Mouse (Mus musculus) forebrain, embryonic 11.5 days (tissue): ENCODE results near the gene Wipi1. TPM values are rescaled to one million over a fixed set of nuclear protein-coding genes. Genes with fewer than 3 reads are reported as not detected.

Experiments
- ATAC-seq: fragments of 200-750 bp; cut with Nextera tagmentation; replicated peaks from 2 replicates; pipeline ENCODE4 v1.8.0; 2017; ENCODE audit warnings: moderate TSS enrichment; ENCODE audit not compliant: low FRiP score
- DNase-seq: peaks from one replicate; pipeline ENCODE4 v3.0.0-alpha.2; 2017; ENCODE audit warnings: low spot score
- H3K27ac ChIP-seq: fragments of 300-500 bp; sonication (generic); 2 replicates; pipeline ENCODE4 v1.5.1; 2014; ENCODE audit warnings: low read depth, low read length
- H3K27me3 ChIP-seq: fragments of 300-500 bp; sonication (generic); 2 replicates; pipeline ENCODE4 v1.6.1; 2014; ENCODE audit warnings: mild to moderate bottlenecking, low read length, mixed read lengths; ENCODE audit not compliant: control insufficient read depth, insufficient read depth
- H3K36me3 ChIP-seq: fragments of 300-500 bp; sonication (generic); 2 replicates; pipeline ENCODE4 v1.6.1; 2014; ENCODE audit warnings: mild to moderate bottlenecking, low read length, moderate library complexity, mixed read lengths; ENCODE audit not compliant: control insufficient read depth, insufficient read depth
- H3K4me1 ChIP-seq: fragments of 300-500 bp; sonication (generic); replicated peaks from 2 replicates; pipeline ENCODE4 v1.6.1; 2014; ENCODE audit warnings: low read length, mixed read lengths; ENCODE audit not compliant: control insufficient read depth, insufficient read depth
- H3K4me2 ChIP-seq: fragments of 300-500 bp; sonication (generic); 2 replicates; pipeline ENCODE4 v1.6.1; 2014; ENCODE audit warnings: low read depth, mild to moderate bottlenecking, low read length, moderate library complexity, mixed read lengths; ENCODE audit not compliant: severe bottlenecking
- H3K4me3 ChIP-seq: fragments of 300-500 bp; sonication (generic); 2 replicates; pipeline ENCODE4 v1.5.1; 2014; ENCODE audit warnings: low read depth, low read length
- H3K9ac ChIP-seq: fragments of 300-500 bp; sonication (generic); 2 replicates; pipeline ENCODE4 v1.6.1; 2014; ENCODE audit warnings: low read length
- H3K9me3 ChIP-seq: fragments of 300-500 bp; sonication (generic); 2 replicates; pipeline ENCODE4 v1.6.1; 2016; ENCODE audit warnings: low read length, mixed read lengths; ENCODE audit not compliant: control insufficient read depth
- WGBS: fragments of 180-500 bp; shearing (Covaris S2); extraction: QIAGEN DNeasy Blood & Tissue Kit; methylation state at CpG from one replicate; pipeline ENCODE4 v1.1.7; 2014; 5-methylcytosine and 5-hydroxymethylcytosine counted together
- polyA plus RNA-seq: library from polyadenylated mRNA; unstranded; fragments of >200 nt; fragmentation: Nextera tagmentation; extraction: Ambion mirVana; gene quantifications from 2 replicates; pipeline ENCODE4 v1.2.1, GENCODE M21; 2014

The Wipi1 gene
- polyA plus RNA-seq, 1 experiment from 2014 or later: 14.7 TPM

- H3K9ac ChIP-seq: no peak overlapping the region
- no peak overlapping the region for H3K27ac ChIP-seq
- H3K9me3 ChIP-seq: no peaks in the 10 kb centered on the region
- 91% methylated on average over 9 of the region's 9 CpGs for WGBS
- H3K36me3 ChIP-seq: no peaks in the 10 kb centered on the region
- DNase-seq (no peak), ATAC-seq (no peak)
- no peaks in the 10 kb centered on the region for H3K27me3 ChIP-seq
- H3K4me3 ChIP-seq: no peak overlapping the region
- no peaks in the 10 kb centered on the region for H3K4me1 ChIP-seq
- no peak overlapping the region for H3K4me2 ChIP-seq
These were observed 31.8 kb downstream of the Wipi1 start for GRCm38 (mm10) chr11:109579999-109580398.

GRCm38 (mm10) chr11:109578536-109578935 is 33.2 kb downstream of the Wipi1 start:
- H3K4me3 ChIP-seq: no peak overlapping the region
- H3K36me3 ChIP-seq: no peaks in the 10 kb centered on the region
- no peak overlapping the region for H3K9ac ChIP-seq
- no peaks in the 10 kb centered on the region for H3K9me3 ChIP-seq
- DNase-seq: no peak
- no peak overlapping the region for H3K4me2 ChIP-seq
- H3K27ac ChIP-seq: no peak overlapping the region
- no peaks in the 10 kb centered on the region for H3K27me3 ChIP-seq
- H3K4me1 ChIP-seq: no peaks in the 10 kb centered on the region
- ATAC-seq: no peak
- 81% methylated on average over 3 of the region's 3 CpGs for WGBS

GRCm38 (mm10) chr11:109575832-109576231 is 35.9 kb downstream of the Wipi1 start:
- H3K27ac ChIP-seq: no peak overlapping the region
- no peaks in the 10 kb centered on the region for H3K9me3 ChIP-seq
- H3K27me3 ChIP-seq: no peaks in the 10 kb centered on the region
- 87% methylated on average over 6 of the region's 6 CpGs for WGBS
- DNase-seq (no peak), ATAC-seq (no peak)
- no peak overlapping the region for H3K4me2 ChIP-seq
- no peaks in the 10 kb centered on the region for H3K4me1 ChIP-seq
- H3K4me3 ChIP-seq: no peak overlapping the region
- no peaks in the 10 kb centered on the region for H3K36me3 ChIP-seq
- no peak overlapping the region for H3K9ac ChIP-seq

- Histone ChIP-seq H3K9me3 (no peaks in the 10 kb centered on the region), H3K4me1 (no peaks in the 10 kb centered on the region), H3K27me3 (no peaks in the 10 kb centered on the region), H3K4me2 (no peak overlapping the region), H3K4me3 (no peak overlapping the region), H3K36me3 (no peaks in the 10 kb centered on the region), H3K9ac (no peak overlapping the region), H3K27ac (no peak overlapping the region)
- whole genome bisulfite sequencing: 84% methylated on average over 2 of the region's 2 CpGs
- DNase-seq (no peak), ATAC-seq (no peak)
These were observed 37.2 kb downstream of the Wipi1 start for GRCm38 (mm10) chr11:109574604-109575003.

- Histone ChIP-seq H3K4me3 (no peak overlapping the region), H3K4me1 (no peaks in the 10 kb centered on the region), H3K4me2 (no peak overlapping the region), H3K9me3 (no peaks in the 10 kb centered on the region), H3K36me3 (no peaks in the 10 kb centered on the region), H3K27ac (no peak overlapping the region), H3K27me3 (no peaks in the 10 kb centered on the region), H3K9ac (no peak overlapping the region)
- ATAC-seq: no peak
- 86% methylated on average over 11 of the region's 11 CpGs for WGBS
- no peak for DNase-seq
These were observed 39.7 kb downstream of the Wipi1 start for GRCm38 (mm10) chr11:109572051-109572450.

- no peaks in the 10 kb centered on the region for H3K4me1 ChIP-seq
- DNase-seq (no peak), ATAC-seq (no peak)
- H3K9me3 ChIP-seq: no peaks in the 10 kb centered on the region
- no peak overlapping the region for H3K4me2 ChIP-seq
- 83% methylated on average over 7 of the region's 7 CpGs for WGBS
- no peak overlapping the region for H3K4me3 ChIP-seq
- no peak overlapping the region for H3K9ac ChIP-seq
- no peaks in the 10 kb centered on the region for H3K27me3 ChIP-seq
- H3K36me3 ChIP-seq: no peaks in the 10 kb centered on the region
- no peak overlapping the region for H3K27ac ChIP-seq
These were observed 42.0 kb downstream of the Wipi1 start for GRCm38 (mm10) chr11:109569809-109570208.

- ATAC-seq: no peak
- WGBS: 64% methylated on average over 12 of the region's 12 CpGs
- Histone ChIP-seq H3K27me3 (no peaks in the 10 kb centered on the region), H3K36me3 (no peaks in the 10 kb centered on the region), H3K9me3 (no peaks in the 10 kb centered on the region), H3K27ac (no peak overlapping the region), H3K4me1 (no peaks in the 10 kb centered on the region), H3K4me2 (no peak overlapping the region), H3K4me3 (no peak overlapping the region), H3K9ac (no peak overlapping the region)
- DNase-seq: no peak
These were observed 42.7 kb downstream of the Wipi1 start for GRCm38 (mm10) chr11:109569007-109569618.

- Histone ChIP-seq H3K4me3 (no peak overlapping the region), H3K9ac (no peak overlapping the region), H3K4me2 (no peak overlapping the region), H3K27ac (no peak overlapping the region), H3K4me1 (no peaks in the 10 kb centered on the region), H3K36me3 (no peaks in the 10 kb centered on the region), H3K9me3 (no peaks in the 10 kb centered on the region), H3K27me3 (no peaks in the 10 kb centered on the region)
- 87% methylated on average over 15 of the region's 15 CpGs for WGBS
- DNase-seq (no peak), ATAC-seq (no peak)
These were observed 47.1 kb downstream of the Wipi1 start for GRCm38 (mm10) chr11:109564466-109565214.

- no peak overlapping the region for H3K4me3 ChIP-seq
- no peak overlapping the region for H3K4me2 ChIP-seq
- no peaks in the 10 kb centered on the region for H3K9me3 ChIP-seq
- H3K27ac ChIP-seq: no peak overlapping the region
- DNase-seq (no peak), ATAC-seq (no peak)
- no peak overlapping the region for H3K9ac ChIP-seq
- no peaks in the 10 kb centered on the region for H3K27me3 ChIP-seq
- H3K4me1 ChIP-seq: no peaks in the 10 kb centered on the region
- WGBS: 92% methylated on average over 4 of the region's 4 CpGs
- H3K36me3 ChIP-seq: no peaks in the 10 kb centered on the region
These were observed 48.1 kb downstream of the Wipi1 start for GRCm38 (mm10) chr11:109563708-109564107.
